Mouse (Mus musculus) embryonic facial prominence, embryonic 11.5 days (tissue): Measurements from ENCODE around the gene Elavl1. TPM values are rescaled to one million over a fixed set of nuclear protein-coding genes. Genes with fewer than 3 reads are reported as not detected.

Experiments used
- ATAC-seq: fragments of 200-750 bp; cut with Nextera tagmentation; replicated peaks from 2 replicates; pipeline ENCODE4 v1.8.0; 2017; ENCODE audit warnings: low read depth; ENCODE audit not compliant: insufficient number of reproducible peaks, low FRiP score, low TSS enrichment
- DNase-seq: peaks from one replicate; pipeline ENCODE4 v3.0.0-alpha.2; 2015; ENCODE audit warnings: low spot score
- H3K27ac ChIP-seq: fragments of 300-500 bp; sonication (generic); replicated peaks from 2 replicates; pipeline ENCODE4 v1.5.1; 2014; ENCODE audit warnings: mild to moderate bottlenecking, low read depth, low read length, control low read depth
- H3K27me3 ChIP-seq: fragments of 300-500 bp; sonication (generic); 2 replicates; pipeline ENCODE4 v1.6.1; 2014; ENCODE audit warnings: mild to moderate bottlenecking, low read length, moderate library complexity, mixed read lengths; ENCODE audit not compliant: control insufficient read depth, insufficient read depth
- H3K36me3 ChIP-seq: fragments of 300-500 bp; sonication (generic); replicated peaks from 2 replicates; pipeline ENCODE4 v1.6.1; 2014; ENCODE audit warnings: low read depth, mild to moderate bottlenecking, low read length, moderate library complexity, mixed read lengths; ENCODE audit not compliant: control insufficient read depth, insufficient read depth
- H3K4me1 ChIP-seq: fragments of 300-500 bp; sonication (generic); 2 replicates; pipeline ENCODE4 v1.6.1; 2014; ENCODE audit warnings: low read length, mixed read lengths; ENCODE audit not compliant: control insufficient read depth, insufficient read depth
- H3K4me2 ChIP-seq: fragments of 300-500 bp; sonication (generic); 2 replicates; pipeline ENCODE4 v1.6.1; 2014; ENCODE audit warnings: low read depth, mild to moderate bottlenecking, control low read depth, low read length, moderate library complexity
- H3K4me3 ChIP-seq: fragments of 300-500 bp; sonication (generic); 2 replicates; pipeline ENCODE4 v1.5.1; 2014; ENCODE audit warnings: low read depth, low read length, control low read depth
- H3K9ac ChIP-seq: fragments of 300-500 bp; sonication (generic); replicated peaks from 2 replicates; pipeline ENCODE4 v1.6.1; 2014; ENCODE audit warnings: mild to moderate bottlenecking, control low read depth, low read length
- H3K9me3 ChIP-seq: fragments of 300-500 bp; sonication (generic); replicated peaks from 2 replicates; pipeline ENCODE4 v1.6.1; 2016; ENCODE audit warnings: mild to moderate bottlenecking, low read length, inconsistent platforms, mixed read lengths; ENCODE audit not compliant: control insufficient read depth
- WGBS: fragments of 180-500 bp; shearing (Covaris S2); extraction: QIAGEN DNeasy Blood & Tissue Kit; methylation state at CpG from one replicate; pipeline ENCODE4 v1.1.7; 2014; 5-methylcytosine and 5-hydroxymethylcytosine counted together
- polyA plus RNA-seq: library from polyadenylated mRNA; unstranded; fragments of >200 nt; fragmentation: Nextera tagmentation; extraction: Ambion mirVana; gene quantifications from 2 replicates; pipeline ENCODE4 v1.2.1, GENCODE M21; 2014

Elavl1 gene
- polyA plus RNA-seq, 1 experiment from 2014 or later, result 409 TPM

DNA sequence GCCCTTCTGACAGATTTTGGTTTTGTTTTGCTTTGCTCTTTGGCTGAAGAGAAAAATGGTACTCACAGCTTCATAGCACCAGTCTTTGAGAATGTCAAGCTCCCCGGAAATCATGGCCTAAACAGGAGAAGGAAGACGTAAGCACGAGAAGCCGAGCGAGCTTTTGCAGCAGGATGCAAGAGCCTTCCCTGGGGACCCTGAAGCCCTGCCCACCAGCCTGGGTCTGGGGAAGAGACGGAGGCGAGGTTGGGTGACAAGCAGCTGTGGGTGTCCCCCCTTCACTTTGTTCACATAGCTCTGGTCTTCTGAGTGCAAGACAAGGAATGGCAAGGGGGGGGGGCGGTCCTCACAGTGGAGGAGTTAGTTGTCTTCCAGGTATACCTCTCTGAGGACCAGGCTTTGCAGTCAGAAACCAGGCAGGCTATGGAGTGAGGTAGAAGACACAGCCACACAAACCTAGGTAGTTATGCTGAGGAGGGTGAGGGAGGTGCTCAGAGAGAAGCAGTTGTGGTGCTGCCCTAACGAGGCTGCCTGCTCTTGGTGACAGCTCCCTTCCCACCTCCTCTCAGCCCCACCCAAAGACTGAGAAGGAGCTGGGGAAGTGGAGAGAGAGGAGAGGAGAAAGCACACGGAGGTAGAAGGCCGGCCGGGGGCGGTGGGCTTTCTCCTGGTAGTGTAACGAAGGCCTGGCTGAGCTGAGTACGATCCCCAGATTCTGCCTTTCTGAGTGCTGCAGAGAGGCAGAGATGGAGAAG lies 59.9 kb downstream of the Elavl1 start:
- no peak overlapping the region for H3K4me3 ChIP-seq
- H3K9ac ChIP-seq, result no peak overlapping the region
- DNase-seq (no peak), ATAC-seq (no peak)
- no peaks in the 10 kb centered on the region for H3K9me3 ChIP-seq
- no peak overlapping the region for H3K4me2 ChIP-seq
- 89% methylated on average over 15 of the region's 15 CpGs for WGBS
- H3K27ac ChIP-seq, result no peak overlapping the region
- peaks cover 7% of the 10 kb centered on the region for H3K36me3 ChIP-seq
- no peaks in the 10 kb centered on the region for H3K27me3 ChIP-seq
- no peaks in the 10 kb centered on the region for H3K4me1 ChIP-seq

GRCm38 (mm10) chr8:4263105-4263791 lies 62.0 kb downstream of the Elavl1 start:
- H3K4me1 ChIP-seq, result no peaks in the 10 kb centered on the region
- no peak overlapping the region for H3K27ac ChIP-seq
- H3K36me3 ChIP-seq, result peaks cover 7% of the 10 kb centered on the region
- no peak overlapping the region for H3K4me3 ChIP-seq
- H3K9me3 ChIP-seq, result no peaks in the 10 kb centered on the region
- H3K27me3 ChIP-seq, result no peaks in the 10 kb centered on the region
- DNase-seq (no peak), ATAC-seq (no peak)
- WGBS, result 87% methylated on average over 8 of the region's 8 CpGs
- no peak overlapping the region for H3K4me2 ChIP-seq
- H3K9ac ChIP-seq, result no peak overlapping the region

- H3K27me3 ChIP-seq, result no peaks in the 10 kb centered on the region
- H3K4me1 ChIP-seq, result no peaks in the 10 kb centered on the region
- no peak for ATAC-seq
- WGBS, result 76% methylated on average over 4 of the region's 4 CpGs
- H3K4me3 ChIP-seq, result no peak overlapping the region
- no peak overlapping the region for H3K9ac ChIP-seq
- H3K27ac ChIP-seq, result no peak overlapping the region
- H3K36me3 ChIP-seq, result peaks cover 6% of the 10 kb centered on the region
- DNase-seq, result no peak
- no peak overlapping the region for H3K4me2 ChIP-seq
- H3K9me3 ChIP-seq, result no peaks in the 10 kb centered on the region
Observed at GRCm38 (mm10) chr8:4259805-4260170, 65.4 kb downstream of the Elavl1 start.

- 7% methylated on average over 28 of the region's 33 CpGs for WGBS
- peak within 1 kb of the TSS; percentile 94 for H3K9ac ChIP-seq
- peak; percentile 95 for DNase-seq
- H3K27ac ChIP-seq, result peak within 1 kb of the TSS; percentile 88
- no peaks in the 10 kb centered on the region for H3K9me3 ChIP-seq
- peak within 1 kb of the TSS; percentile 74 for H3K4me2 ChIP-seq
- peaks cover 6% of the 10 kb centered on the region for H3K36me3 ChIP-seq
- peak; percentile 92 for ATAC-seq
- H3K27me3 ChIP-seq, result no peaks in the 10 kb centered on the region
- H3K4me1 ChIP-seq, result no peaks in the 10 kb centered on the region
- H3K4me3 ChIP-seq, result peak within 1 kb of the TSS; percentile 88
Observed at GRCm38 (mm10) chr8:4259125-4259804, 65.9 kb downstream of the Elavl1 start, which contains the start of gene Ctxn1. Gene Ctxn1 (minus strand): TSS chr8:4259274.

DNA sequence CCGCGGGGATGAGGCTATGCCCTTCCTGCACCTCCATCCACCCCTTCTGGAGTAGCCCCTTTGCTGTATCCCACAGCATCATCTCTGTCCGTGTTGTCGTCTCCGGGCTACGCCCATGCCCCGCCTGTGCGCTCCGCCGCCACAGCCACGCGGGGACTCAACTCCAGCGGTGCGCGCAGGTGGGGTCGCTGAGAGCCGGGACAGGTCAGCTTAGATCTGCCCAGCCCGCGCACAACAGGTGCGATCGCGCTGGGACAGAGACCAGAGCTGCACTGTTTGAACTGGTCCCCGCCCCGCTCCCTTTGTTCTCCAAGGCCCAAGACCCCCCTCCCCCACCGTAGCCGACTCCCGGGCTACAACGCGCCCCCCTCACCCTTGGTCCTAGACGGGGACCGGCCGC lies 66.5 kb downstream of the Elavl1 start:
- ATAC-seq (peak; percentile 77), DNase-seq (peak; percentile 78)
- H3K27me3 ChIP-seq, result no peaks in the 10 kb centered on the region
- no peaks in the 10 kb centered on the region for H3K4me1 ChIP-seq
- peak overlapping the region; percentile 74 for H3K4me2 ChIP-seq
- H3K4me3 ChIP-seq, result peak overlapping the region; percentile 88
- no peaks in the 10 kb centered on the region for H3K9me3 ChIP-seq
- H3K27ac ChIP-seq, result peak overlapping the region; percentile 88
- WGBS, result under 1% methylated on average over 32 of the region's 32 CpGs
- peak overlapping the region; percentile 94 for H3K9ac ChIP-seq
- peaks cover 6% of the 10 kb centered on the region for H3K36me3 ChIP-seq

DNA sequence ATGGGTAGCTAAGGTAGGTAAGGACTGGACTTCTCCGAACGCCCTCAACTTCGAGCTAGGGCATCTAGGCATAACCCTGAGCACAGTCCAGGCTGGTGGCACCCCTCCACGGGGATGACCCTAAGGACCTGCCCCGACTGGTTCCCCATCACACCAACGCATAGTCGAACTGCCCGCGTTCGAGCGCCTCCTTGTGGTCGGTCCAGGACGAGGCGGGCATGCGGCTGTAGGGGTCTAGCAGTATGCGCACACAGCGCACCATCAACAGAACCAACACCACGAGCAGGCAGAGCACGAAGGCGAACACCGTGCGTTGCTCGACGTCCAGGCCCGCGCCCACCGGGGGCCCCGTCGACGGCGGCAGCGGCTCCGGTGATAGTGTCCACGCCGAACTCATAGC lies 67.0 kb downstream of the Elavl1 start:
- WGBS, result 3% methylated on average over 35 of the region's 35 CpGs

GRCm38 (mm10) chr8:4257350-4257749 lies 67.9 kb downstream of the Elavl1 start:
- DNase-seq (no peak), ATAC-seq (no peak)
- Histone ChIP-seq H3K36me3 (peaks cover 6% of the 10 kb centered on the region), H3K4me3 (peak overlapping the region; percentile 88; the same call in 1 of the 2 replicates), H3K27ac (no peak overlapping the region), H3K4me2 (peak overlapping the region; percentile 74), H3K27me3 (no peaks in the 10 kb centered on the region), H3K9me3 (no peaks in the 10 kb centered on the region), H3K9ac (no peak overlapping the region), H3K4me1 (no peaks in the 10 kb centered on the region)
- WGBS, result 80% methylated on average over 4 of the region's 4 CpGs

More for the DNA sequence above, 67.0 kb downstream of the Elavl1 start:
- no peaks in the 10 kb centered on the region for H3K4me1 ChIP-seq
- no peaks in the 10 kb centered on the region for H3K9me3 ChIP-seq
- DNase-seq (peak; percentile 88), ATAC-seq (peak; percentile 58)
- peak overlapping the region; percentile 94 for H3K9ac ChIP-seq
- no peaks in the 10 kb centered on the region for H3K27me3 ChIP-seq
- H3K27ac ChIP-seq, result peak overlapping the region; percentile 88
- H3K4me3 ChIP-seq, result peak overlapping the region; percentile 88
- H3K4me2 ChIP-seq, result peak overlapping the region; percentile 74
- peaks cover 6% of the 10 kb centered on the region for H3K36me3 ChIP-seq
